ENCODE assay signal across 15 mouse cellular contexts in the genomic region with DNA sequence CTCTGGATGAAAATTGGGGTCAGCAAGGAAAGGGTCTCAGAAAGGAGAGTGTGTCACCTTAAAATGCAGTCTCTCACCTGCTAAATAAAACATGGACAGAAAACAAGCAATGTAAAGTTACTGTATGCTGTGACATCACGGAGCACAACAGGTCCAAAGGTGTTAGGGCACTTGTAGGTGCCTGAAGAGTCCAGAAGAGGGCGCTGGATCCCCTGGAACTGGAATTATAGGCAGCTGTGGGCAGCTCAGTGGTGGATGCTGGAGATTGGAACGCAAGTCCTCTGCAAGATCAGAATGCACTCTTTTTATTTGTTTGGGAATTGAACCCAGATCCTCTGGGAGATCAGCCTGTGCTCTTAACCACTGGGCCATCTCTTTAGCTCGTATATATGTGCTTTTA.
DNase-seq lines count a peak whose midpoint lies in the region; ATAC-seq and TF ChIP-seq lines count a peak whose summit lies in the region.
"Had no signal": no experiment of that assay in that cellular context is flagged by ENCODE, and none has a peak within 500 bp of the region (broad histone marks: within the 10 kb centered on the region; RNA-seq: fewer than 3 reads in every experiment).

No protein-coding gene starts in this region.

- 62% methylated on average over 4 of the region's 4 CpGs for WGBS in hindbrain, postnatal 0 days
- WGBS in hindbrain, embryonic 11.5 days: 69% methylated on average over 4 of the region's 4 CpGs
- WGBS in lung, embryonic 14.5 days: 58% methylated on average over 4 of the region's 4 CpGs

- no peaks in the 10 kb centered on the region for H3K36me3 ChIP-seq in hindbrain, postnatal 0 days (ENCODE audit: insufficient read depth, low read length)
- H3K36me3 ChIP-seq in hindbrain, embryonic 11.5 days (ENCODE audit: control insufficient read depth, insufficient read depth, low read length): no peaks in the 10 kb centered on the region
- no peaks in the 10 kb centered on the region for H3K36me3 ChIP-seq in lung, embryonic 14.5 days (ENCODE audit: insufficient read depth)
- no peaks in the 10 kb centered on the region for H3K36me3 ChIP-seq in ES-E14 (ENCODE audit: control insufficient read depth, insufficient read depth, low read length, poor library complexity, severe bottlenecking)
- H3K36me3 ChIP-seq: embryonic facial prominence, embryonic 15.5 days; forebrain, embryonic 10.5 days; heart, embryonic 12.5 days had no signal

- no peak for DNase-seq in hindbrain, postnatal 0 days (ENCODE audit: low spot score)
- DNase-seq in hindbrain, embryonic 11.5 days (ENCODE audit: low spot score): no peak
- DNase-seq in lung, embryonic 14.5 days: no peak
- no peak for DNase-seq in lung, postnatal 14 days
- peak; percentile 39 for DNase-seq in ES-E14 (ENCODE audit: low read depth, low spot score)
- DNase-seq: embryo, embryonic 11 days; heart, postnatal 36 days; lung, postnatal 4 days had no signal

- no peaks in the 10 kb centered on the region for H3K27me3 ChIP-seq in hindbrain, postnatal 0 days (ENCODE audit: insufficient read depth, low read length)
- no peaks in the 10 kb centered on the region for H3K27me3 ChIP-seq in hindbrain, embryonic 11.5 days (ENCODE audit: control insufficient read depth, insufficient read depth, low read length)
- no peaks in the 10 kb centered on the region for H3K27me3 ChIP-seq in lung, embryonic 14.5 days (ENCODE audit: insufficient read depth, low read length)
- H3K27me3 ChIP-seq: embryonic facial prominence, embryonic 15.5 days; heart, embryonic 12.5 days had no signal

- H3K27ac ChIP-seq in hindbrain, postnatal 0 days: no peak overlapping the region
- H3K27ac ChIP-seq in hindbrain, embryonic 11.5 days (ENCODE audit: low read depth, low read length): no peak overlapping the region
- no peak overlapping the region for H3K27ac ChIP-seq in lung, embryonic 14.5 days (ENCODE audit: low read depth)
- no peak overlapping the region for H3K27ac ChIP-seq in ES-E14 (ENCODE audit: insufficient read depth, low read depth, low read length, poor library complexity, severe bottlenecking)
- no peak overlapping the region for H3K27ac ChIP-seq in cortical plate, adult 2 months (ENCODE audit: insufficient read depth, low read length)
- H3K27ac ChIP-seq: embryonic facial prominence, embryonic 15.5 days; forebrain, embryonic 10.5 days had no signal

- H3K9ac ChIP-seq in hindbrain, postnatal 0 days (replicated peaks; ENCODE audit: low read length): no peak overlapping the region
- no peak overlapping the region for H3K9ac ChIP-seq in hindbrain, embryonic 11.5 days (ENCODE audit: low read depth, low read length)
- H3K9ac ChIP-seq in lung, embryonic 14.5 days: no peak overlapping the region
- no peak overlapping the region for H3K9ac ChIP-seq in ES-E14 (ENCODE audit: insufficient read depth, low read depth, low read length, poor library complexity, severe bottlenecking)
- H3K9ac ChIP-seq: embryonic facial prominence, embryonic 15.5 days; heart, embryonic 12.5 days had no signal

- TF ChIP-seq POLR2A in cortical plate, adult 2 months (IDR thresholded peaks at IDR 0.05; ENCODE audit: extremely low read depth, insufficient read depth, low read length): no peak

- in situ Hi-C loops in ES-E14 (cut with MboI; ENCODE audit: low sequenced_read_pairs in 2 of 2, unreplicated experiment in 2 of 2): loop anchor here (10.0 to 25.0 kb wide), 3 partner anchors 173 to 406 kb away; no protein-coding TSS in a partner anchor

- peak; percentile 57 for TF ChIP-seq CTCF in hindbrain, postnatal 0 days (IDR thresholded peaks at IDR 0.05; ENCODE audit: low read depth)
- peak; percentile 38 for TF ChIP-seq CTCF in lung, embryonic 14.5 days (IDR thresholded peaks at IDR 0.05; ENCODE audit: low read depth)
- TF ChIP-seq CTCF in cortical plate, adult 2 months (IDR thresholded peaks at IDR 0.05; ENCODE audit: extremely low read depth, insufficient read depth, low read length): peak; percentile 35; the same call in 1 of the 2 replicates

- no peak overlapping the region for H3K4me3 ChIP-seq in hindbrain, postnatal 0 days (ENCODE audit: low read length)
- no peak overlapping the region for H3K4me3 ChIP-seq in hindbrain, embryonic 11.5 days (ENCODE audit: low read depth, low read length)
- no peak overlapping the region for H3K4me3 ChIP-seq in lung, embryonic 14.5 days (ENCODE audit: low read depth, low read length)
- no peak overlapping the region for H3K4me3 ChIP-seq in ES-E14 (ENCODE audit: insufficient read depth in 1 of 2, low read depth in 1 of 2, low read length in 2 of 2, poor library complexity in 1 of 2, severe bottlenecking in 1 of 2)
- H3K4me3 ChIP-seq in cortical plate, adult 2 months (ENCODE audit: insufficient read depth, low read length): no peak overlapping the region
- H3K4me3 ChIP-seq: embryonic facial prominence, embryonic 15.5 days; forebrain, embryonic 10.5 days; heart, embryonic 12.5 days; myocyte had no signal

- ATAC-seq in hindbrain, postnatal 0 days: no peak
- no peak for ATAC-seq in hindbrain, embryonic 11.5 days (ENCODE audit: low FRiP score)
- ATAC-seq in lung, embryonic 14.5 days (ENCODE audit: insufficient read depth): no peak
- ATAC-seq in monocyte, adult 5-6 weeks (replicated peaks; ENCODE audit: insufficient number of reproducible peaks, low FRiP score, low TSS enrichment, poor library complexity, severe bottlenecking): no peak

- H3K4me1 ChIP-seq in hindbrain, postnatal 0 days (ENCODE audit: insufficient read depth, low read length): peaks cover 10% of the 10 kb centered on the region; the same call in 1 of the 2 replicates
- H3K4me1 ChIP-seq in hindbrain, embryonic 11.5 days (replicated peaks; ENCODE audit: control insufficient read depth, insufficient read depth, low read length): no peaks in the 10 kb centered on the region
- H3K4me1 ChIP-seq in lung, embryonic 14.5 days (ENCODE audit: insufficient read depth): peaks cover 5% of the 10 kb centered on the region; the same call in 1 of the 2 replicates
- no peaks in the 10 kb centered on the region for H3K4me1 ChIP-seq in ES-E14 (ENCODE audit: control insufficient read depth in 2 of 2, insufficient read depth in 2 of 2, low read length in 2 of 2, poor library complexity in 1 of 2)
- H3K4me1 ChIP-seq in cortical plate, adult 2 months (ENCODE audit: control insufficient read depth, insufficient read depth, low read length): 0 out of 2 replicates have a peak, but pooled peaks cover 2% of the 10 kb centered on the region

- H3K9me3 ChIP-seq in hindbrain, postnatal 0 days (ENCODE audit: low read length): no peaks in the 10 kb centered on the region
- H3K9me3 ChIP-seq in hindbrain, embryonic 11.5 days (ENCODE audit: control insufficient read depth, low read length): no peaks in the 10 kb centered on the region
- no peaks in the 10 kb centered on the region for H3K9me3 ChIP-seq in lung, embryonic 14.5 days (ENCODE audit: low read depth, low read length)
- H3K9me3 ChIP-seq in ES-E14 (ENCODE audit: control insufficient read depth, insufficient read depth, low read depth, low read length): no peaks in the 10 kb centered on the region
- H3K9me3 ChIP-seq: embryonic facial prominence, embryonic 15.5 days; forebrain, embryonic 10.5 days had no signal

- no peak overlapping the region for H3K4me2 ChIP-seq in hindbrain, postnatal 0 days (ENCODE audit: low read depth, low read length)
- no peak overlapping the region for H3K4me2 ChIP-seq in hindbrain, embryonic 11.5 days (replicated peaks; ENCODE audit: low read depth, low read length)
- no peak overlapping the region for H3K4me2 ChIP-seq in lung, embryonic 14.5 days
- H3K4me2 ChIP-seq: embryonic facial prominence, embryonic 15.5 days; heart, embryonic 12.5 days; midbrain, embryonic 11.5 days had no signal

TF ChIP-seq in ES-E14, 5 proteins besides CTCF, POLR2A, EP300 and RAD21:
- no peak for TF ChIP-seq CHD2 (IDR thresholded peaks at IDR 0.05; ENCODE audit: low read depth, low read length)
- TF ChIP-seq ZC3H11A (IDR thresholded peaks at IDR 0.05; ENCODE audit: borderline replicate concordance, low read depth, low read length): 0 out of 2 replicates have a peak, but pooled peaks have one; percentile 26
- TF ChIP-seq HCFC1 (IDR thresholded peaks at IDR 0.05; ENCODE audit: borderline replicate concordance, insufficient read depth, low read length): no peak
- TF ChIP-seq ZNF384 (IDR thresholded peaks at IDR 0.05; ENCODE audit: low read depth, low read length): no peak
- no peak for TF ChIP-seq MAFK (IDR thresholded peaks at IDR 0.05; ENCODE audit: insufficient read depth, low read depth, low read length)
